Mouse (Mus musculus): ENCODE results near the gene Gadd45g. TPM values are rescaled to one million over a fixed set of nuclear protein-coding genes. Genes with fewer than 3 reads are reported as not detected.
"Not testable (repeated sequence)": the region's sequence is repeated elsewhere in the genome, so short reads cannot be mapped to it uniquely, and the experiment has no call there.

Gadd45g gene
- total RNA-seq, 2 experiments from 2014 or later, result 8.5 to 33.5 TPM

DNA sequence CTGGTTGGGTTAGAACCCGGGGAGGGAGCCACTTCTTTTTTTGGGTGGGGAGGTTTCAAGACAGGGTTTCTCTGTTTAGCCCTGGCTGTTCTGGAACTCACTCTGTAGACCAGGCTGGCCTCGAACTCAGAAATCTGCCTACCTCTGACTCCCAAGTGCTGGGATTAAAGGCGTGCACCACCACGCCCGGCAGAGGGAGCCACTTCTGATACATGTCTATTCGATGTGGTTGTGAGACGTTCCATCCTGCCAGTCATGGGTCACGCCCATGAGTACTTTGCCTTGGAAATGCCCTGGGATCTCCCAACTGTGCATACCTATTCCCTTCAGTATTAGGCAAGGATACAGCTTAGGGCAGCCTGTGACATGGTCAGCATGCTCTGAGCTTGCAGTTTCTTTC is 12.5 kb upstream of the Gadd45g start:
- DNase-seq, result not testable (repeated sequence)

DNA sequence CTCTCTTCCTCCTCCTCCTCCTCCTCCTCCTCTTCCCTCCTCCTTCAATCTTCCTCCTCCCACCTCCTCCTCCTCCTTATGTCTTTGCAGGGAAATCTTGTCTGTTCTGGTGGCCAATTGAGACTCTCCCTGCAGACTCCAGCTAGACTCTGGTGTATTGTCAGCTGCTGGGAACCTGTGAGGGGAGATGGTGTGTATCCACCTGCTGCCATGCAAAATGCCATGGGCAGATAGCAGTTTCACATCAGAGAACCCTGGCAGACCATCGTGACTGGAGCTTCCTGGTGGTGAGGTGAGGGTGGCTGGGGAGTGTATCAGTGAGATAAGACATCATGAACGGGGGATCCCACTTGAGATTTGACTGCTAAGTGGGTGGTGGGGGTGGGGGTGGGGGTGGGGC is 12.0 kb upstream of the Gadd45g start:
- no peak for DNase-seq

DNA sequence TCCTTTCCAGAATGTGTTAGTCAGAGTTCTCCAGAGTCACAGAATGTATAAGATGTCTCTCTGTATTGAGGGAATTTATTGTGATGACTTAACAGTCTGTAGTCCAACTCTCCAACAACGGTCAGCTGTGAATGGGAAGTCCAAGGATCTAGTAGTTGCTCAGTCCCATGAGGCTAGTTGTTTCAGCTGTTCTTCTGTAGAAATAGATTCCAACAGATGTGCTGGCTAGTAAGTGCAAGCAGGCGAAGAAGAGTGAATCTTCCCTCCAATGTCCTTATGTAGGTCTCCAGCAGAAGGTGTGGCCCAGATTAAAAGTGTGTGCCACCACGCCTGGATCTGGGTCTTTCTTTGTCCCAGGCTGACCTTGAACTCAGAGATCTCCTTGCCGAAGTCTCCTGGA is 11.3 kb upstream of the Gadd45g start:
- DNase-seq, result not testable (repeated sequence)

DNA sequence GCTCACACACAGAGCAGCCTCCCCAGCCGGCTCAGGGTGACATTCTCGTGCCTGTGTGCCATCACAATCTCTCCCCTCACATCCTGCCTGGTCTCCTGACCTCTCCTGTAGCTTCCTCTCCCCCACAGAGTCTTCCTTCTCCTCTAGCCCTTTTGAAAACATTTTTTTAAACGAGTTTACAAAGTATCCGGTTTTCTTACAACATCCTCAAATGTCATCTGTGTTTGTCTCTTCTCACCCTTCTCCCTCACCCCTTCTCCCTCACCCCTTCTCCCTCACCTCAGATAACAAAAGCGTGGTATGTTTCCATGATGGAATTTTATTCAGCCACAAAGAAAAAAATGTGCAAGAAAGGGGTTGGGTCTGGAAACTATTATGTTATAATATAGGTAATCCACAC is 9.1 kb upstream of the Gadd45g start:
- DNase-seq, result no peak

DNA sequence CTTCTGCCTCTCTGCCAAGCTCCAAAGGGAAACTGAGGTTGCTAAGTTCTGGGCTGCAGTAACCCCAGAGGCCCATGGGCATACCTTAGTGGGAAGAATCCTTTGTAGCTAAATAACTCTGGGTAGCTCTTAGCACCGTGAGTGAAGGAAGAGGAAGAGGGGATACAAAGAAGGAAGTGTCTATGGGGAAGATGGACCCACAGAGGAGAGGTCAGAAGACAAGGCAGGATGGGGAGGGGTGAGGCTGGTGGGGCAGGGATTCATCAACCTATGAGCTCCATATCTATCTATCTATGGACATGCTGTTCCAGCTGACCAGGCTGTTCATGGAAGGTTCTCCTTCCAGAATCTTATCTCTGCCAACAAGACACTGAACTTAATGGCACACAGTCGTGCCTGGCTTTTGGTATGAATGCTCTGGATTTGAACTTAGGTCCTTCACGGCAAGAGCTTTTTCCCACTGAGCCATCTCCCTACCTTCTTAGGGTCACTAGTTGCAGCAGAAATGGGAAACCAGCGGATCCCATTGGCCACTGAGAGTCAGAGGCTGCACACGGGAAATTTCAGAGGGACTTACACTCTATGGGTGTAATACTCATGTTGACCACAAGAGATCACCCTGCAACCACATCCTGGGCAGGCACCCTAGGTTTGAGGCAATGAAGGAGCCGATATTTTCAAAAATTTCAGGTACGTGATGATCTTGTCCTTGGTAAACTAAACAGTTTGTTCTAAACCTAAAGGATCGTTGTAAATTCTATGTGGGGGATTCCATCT is 7.0 kb upstream of the Gadd45g start:
- no peak for DNase-seq

DNA sequence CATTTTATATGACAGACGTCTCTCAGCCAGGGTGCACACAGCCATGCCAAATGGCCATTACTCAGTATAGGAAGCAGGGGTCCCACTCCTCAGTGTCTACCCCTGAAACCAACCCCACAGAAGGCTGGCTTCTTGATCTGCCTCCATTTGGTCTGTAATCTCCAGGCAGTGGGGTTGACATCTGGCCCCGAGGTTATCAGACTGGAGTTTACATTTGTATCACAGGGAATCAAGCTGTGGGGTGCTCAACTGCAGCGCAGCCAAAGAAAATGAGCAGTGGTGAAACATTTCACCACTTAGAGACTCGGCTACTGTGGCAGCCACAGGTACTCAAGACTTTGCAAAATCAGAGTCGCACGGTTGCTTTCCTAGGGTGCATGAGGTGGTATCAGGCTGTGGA is 5.8 kb upstream of the Gadd45g start:
- no peak for DNase-seq

DNA sequence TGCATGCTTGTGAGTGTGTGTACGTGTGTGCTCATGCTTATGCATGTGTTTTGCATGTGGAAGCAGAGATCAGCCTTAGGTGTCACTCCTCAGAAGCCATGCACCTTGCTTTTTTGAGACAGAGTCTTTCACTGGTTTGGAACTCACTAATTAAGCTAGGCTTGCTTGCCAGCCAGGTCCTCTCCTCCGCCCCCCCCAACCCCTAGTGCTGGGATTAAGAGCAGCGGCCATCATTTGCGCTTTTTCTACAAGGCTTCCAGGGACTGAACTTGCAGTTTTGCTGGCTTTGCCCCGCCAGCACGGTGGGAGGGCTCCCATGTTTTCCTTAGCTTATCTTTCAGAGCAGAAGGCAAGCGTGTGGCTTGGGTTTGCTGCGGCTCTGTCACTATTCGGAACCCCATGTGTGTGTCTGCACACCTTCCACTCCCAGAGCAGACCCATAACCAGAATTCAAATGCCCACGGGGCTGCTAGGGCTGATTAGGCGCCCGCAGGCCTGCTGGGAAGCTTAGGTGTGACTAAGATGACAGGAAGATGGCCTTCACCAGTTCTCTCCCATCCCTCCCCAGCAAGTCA is 4.8 kb upstream of the Gadd45g start:
- no peak for DNase-seq

DNA sequence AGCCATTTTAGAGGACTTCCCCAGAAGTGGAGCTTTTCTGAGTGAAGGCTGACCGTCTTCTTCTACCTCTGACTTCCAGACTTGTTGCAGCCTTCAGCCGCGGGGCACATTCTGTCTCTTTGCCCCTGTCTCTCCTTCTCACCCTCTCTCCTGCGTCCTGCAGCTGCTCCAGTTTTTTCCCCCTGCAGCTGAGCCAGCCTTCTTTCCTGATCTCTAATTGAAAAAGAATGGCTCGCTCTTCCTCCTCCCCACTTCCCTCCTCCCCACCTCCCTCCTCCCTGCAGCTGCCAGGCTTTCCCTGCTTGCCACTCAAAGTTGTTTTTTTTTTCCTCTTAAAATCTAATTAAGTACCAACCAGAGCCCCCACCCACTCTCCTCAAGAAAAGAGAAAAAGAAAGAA is 4.3 kb upstream of the Gadd45g start:
- DNase-seq, result no peak

DNA sequence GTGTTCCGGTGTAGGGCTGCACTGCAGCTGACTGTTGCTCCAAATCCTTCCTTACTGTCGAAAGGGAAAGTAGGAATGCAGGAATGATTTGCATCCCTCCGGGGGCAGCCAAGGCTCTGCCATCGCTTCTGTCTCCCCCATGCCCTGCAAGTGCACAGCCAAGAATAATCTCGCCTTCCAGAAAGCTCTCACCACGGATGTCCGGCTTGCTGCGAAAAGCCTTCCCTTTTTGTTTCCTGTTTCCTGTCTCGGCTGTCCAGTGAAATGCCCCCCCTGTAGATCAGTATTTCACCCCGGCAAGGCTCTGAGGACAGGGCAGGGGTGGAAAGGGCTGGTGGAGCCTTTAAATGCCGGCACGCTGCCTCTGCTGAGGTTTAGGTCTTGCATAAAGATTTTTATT is 3.7 kb upstream of the Gadd45g start:
- no peak for DNase-seq

DNA sequence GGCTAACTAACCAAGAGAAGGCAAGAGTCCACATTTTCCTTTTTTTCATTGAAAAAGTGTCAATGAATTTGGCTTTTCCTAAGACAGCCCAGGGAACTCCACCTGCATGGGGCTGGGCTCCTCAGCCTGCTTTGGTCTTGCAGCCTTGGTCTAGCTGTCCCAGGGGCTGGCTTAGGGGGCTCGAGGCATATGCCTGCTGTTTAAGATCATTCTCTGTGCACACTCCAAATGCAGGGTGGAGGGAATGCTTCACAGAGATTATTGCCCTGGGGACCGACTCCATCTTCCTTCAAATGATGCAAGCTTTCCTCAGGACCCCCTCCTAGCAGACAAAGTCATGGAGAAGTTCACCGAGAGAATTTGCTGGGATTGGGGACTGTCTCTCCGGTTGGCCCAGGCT is 3.2 kb upstream of the Gadd45g start:
- DNase-seq, result no peak

DNA sequence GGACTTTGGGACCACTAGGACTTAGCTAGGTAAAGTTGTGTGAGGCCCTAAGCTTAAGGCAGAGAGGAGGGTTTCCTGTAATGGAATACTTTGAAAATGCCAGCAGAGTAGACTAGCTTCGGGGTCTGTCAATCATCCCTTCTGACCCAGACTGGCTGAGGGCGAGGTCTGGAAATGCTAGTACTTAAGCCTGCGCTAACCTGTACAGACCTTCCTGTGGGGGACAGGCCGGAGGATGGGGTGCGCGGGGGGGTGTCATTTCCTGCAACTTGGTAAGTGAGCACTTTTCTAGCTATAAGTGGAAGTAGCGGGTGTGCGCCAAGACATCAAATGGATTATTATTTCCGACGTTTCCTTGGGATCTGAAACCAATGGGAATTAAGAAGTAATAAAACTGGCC is 2.4 kb upstream of the Gadd45g start:
- no peak for DNase-seq

DNA sequence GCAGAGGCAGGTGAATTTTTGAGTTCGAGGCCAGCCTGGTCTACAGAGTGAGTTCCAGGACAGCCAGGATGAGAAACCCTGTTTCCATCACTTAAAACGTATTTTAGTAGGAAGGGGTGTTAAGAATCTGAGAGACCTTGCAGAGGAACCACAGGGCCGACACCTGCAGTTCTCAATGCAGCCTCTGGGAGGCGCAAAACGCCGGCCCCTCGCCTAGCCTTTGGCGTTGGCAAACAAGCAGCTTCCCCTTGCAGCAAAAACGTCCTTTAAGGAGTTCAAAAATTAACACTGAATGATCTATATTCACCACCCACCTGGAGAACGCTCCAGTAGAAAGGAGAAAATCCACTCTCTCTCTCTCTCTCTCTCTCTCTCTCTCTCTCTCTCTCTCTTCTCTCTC is 1.8 kb upstream of the Gadd45g start:
- peak; percentile 86 for DNase-seq

DNA sequence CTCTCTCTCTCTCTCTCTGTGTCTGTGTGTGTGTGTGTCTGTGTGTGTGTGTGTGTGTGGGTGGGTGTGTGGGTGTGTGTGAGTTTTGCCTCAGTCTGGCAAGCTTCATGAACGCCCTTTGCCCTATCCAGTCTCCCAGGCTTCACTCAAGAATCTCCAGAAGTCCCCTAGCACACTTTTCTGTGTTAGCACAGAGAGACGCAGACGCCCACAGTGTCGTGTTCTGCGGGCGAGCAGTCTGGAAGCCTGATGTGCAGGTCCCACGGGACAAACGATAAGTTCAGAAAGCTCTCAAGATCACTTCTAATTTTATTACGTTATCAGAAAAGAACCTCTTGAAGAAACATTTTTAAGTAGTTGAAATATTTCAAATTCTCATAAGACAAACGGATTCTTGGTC is 1.4 kb upstream of the Gadd45g start:
- no peak for DNase-seq

DNA sequence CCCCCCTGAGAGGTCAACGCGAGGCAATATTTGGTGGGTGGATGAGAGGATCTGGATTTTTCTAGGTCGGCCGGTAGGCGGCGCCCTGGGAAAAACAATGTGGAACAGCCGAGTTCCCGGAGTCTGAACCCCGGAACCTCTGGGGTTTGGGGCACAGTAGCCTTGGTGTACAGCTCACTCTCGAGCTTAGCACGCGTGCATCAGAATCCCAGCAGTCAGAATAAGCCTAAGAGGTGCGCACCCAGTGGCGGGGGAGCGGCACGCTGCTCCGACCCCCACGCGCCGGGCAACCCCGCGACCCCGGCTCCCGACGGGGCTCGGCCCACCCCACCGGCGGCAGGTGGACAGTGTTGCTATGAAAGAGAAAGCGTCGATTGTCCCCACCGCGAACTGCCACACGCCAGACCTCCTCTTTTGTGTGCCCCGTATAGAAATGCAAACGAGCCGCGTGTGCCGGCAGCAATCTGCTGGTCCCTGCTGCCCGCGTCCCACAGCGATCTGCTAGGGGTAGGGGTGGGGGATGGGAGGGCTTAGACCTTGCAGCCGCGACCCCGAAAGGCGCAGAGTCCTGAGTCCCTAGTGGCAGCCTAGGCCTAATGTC is 787 bp upstream of the Gadd45g start:
- DNase-seq, result peak; percentile 90

DNA sequence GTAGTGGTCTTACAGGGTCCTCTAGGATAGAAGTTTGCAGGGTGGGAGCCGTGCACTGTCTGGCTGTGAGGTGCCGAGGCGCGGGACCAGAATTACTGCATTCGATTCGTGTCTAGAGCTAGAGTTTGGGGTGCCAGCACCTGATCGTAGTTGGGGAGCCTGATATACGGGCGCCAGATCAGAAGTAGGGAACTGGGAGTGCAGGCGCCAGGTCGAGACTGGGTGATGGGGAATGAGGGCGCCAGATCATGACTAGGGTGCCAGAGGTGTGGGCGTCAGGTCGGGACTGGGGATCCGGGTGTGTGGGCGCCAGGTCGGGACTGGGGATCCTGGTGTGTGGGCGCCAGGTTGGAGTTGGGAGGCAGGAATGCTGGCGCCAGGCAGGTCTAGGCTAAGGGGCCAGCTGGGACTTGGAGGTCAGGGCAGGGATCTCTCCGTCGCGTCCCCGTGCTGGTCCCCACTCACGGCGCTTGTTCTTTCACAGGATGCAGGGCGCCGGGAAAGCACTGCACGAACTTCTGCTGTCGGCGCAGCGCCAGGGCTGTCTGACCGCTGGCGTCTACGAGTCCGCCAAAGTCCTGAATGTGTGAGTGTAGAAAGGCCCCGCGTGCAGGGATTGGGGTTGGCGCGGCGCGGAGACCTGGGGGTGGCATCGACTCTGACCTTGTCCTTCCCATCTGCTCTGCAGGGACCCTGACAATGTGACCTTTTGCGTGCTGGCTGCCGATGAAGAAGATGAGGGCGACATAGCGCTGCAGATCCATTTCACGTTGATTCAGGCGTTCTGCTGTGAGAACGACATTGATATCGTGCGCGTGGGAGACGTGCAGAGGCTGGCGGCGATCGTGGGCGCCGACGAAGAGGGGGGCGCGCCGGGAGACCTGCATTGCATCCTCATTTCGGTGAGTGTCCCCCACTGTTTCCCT is 653 bp downstream of the Gadd45g start:
- peak; percentile 86 for DNase-seq

DNA sequence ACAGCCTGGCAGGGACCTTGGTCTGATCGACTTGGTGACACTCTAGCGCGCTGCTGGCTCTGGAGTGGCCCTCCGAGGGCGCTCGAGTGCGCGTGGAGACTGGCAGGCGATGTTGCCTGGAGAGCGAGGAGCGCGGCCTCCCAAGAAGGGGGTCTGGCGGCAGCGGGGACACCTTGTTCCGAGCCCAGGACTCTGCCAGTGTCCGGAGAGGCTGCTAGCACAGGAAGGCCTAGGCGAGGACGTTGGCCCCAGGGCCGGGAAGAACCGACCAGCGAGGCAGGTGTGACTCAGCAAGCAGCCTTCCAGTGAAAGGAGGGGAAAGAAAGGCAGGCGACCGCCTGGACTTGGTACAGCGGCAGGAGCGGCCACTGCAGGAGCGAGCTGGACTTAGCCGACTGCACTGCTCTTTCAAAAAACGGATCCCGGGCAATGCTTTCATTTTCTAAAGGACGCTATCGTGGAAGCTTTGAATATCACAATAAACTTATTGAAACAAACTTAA is 1.6 kb downstream of the Gadd45g start:
- DNase-seq, result peak; percentile 80

DNA sequence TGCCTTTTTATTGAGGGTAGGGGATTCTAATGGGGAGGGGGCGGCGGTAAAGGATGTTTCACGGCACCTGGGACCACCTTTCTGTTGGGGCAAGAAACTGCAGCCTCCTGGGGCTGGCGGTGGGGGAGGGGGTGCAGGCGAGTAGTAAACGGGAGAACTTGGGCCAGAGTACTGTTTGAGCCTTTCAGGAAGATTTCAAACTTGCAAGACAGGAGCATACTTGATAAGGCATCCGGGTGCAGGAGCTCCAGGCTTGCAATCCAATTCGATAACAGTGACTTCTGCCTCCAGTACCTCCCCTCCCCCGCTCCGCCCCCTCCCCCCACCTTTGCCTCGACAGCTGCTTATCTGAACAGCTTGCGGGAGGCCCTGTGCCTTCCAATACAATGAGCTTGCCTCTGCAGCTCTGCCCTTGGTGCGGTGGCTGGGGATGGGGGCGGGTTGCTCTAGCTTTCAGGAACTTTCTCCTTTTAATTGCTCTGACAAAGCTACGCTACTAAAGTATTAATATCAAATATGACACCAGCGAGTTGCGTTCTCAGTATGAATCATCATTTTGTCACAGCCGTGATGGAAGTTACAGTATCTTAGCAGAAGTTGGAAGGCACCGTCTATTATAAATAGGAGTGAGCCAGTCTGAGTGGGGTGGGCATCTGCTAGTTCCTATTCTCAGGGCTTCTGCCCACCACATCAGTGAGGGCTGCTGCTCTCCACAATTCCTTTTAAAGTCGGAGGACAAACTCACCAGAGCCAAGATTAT is 2.2 kb downstream of the Gadd45g start:
- no peak for DNase-seq

DNA sequence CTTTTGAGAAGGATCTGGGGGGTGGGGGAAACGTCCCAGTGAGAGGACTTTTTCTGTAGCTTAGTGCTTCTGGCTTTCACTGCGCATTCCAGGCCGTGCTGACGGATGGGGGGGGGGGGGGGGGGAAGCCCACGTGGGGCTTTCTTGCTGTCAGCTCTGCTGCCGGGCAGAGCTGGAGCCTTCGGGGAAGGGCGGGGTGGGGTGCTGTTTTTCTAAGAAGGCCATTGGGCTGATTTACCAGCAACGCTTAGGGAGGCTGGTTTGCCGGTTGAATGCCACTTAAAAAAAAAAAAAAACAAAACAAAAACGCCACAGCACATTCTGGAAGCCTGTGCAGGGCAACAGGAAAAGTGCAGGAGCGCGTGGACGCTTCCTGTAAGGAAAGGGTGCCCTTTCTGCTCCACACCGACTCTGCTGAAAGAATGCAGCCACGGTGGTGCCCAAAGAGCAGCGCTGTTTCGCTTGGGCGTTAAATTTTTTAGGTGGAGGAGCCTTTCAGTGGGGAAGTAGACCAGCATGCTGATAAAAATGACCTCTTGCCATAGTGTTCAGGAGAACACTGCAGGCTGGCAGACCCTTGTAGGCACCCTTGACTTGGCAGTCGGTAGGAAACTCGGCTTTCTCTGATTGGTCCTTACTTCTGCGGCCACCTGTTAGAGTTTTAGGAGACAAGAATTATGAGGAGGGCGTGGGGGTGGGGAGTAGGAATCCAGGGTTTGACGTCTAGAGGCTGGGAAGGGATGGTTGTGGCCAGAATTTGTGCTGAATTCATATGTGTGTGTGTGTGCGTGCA is 3.0 kb downstream of the Gadd45g start:
- no peak for DNase-seq

DNA sequence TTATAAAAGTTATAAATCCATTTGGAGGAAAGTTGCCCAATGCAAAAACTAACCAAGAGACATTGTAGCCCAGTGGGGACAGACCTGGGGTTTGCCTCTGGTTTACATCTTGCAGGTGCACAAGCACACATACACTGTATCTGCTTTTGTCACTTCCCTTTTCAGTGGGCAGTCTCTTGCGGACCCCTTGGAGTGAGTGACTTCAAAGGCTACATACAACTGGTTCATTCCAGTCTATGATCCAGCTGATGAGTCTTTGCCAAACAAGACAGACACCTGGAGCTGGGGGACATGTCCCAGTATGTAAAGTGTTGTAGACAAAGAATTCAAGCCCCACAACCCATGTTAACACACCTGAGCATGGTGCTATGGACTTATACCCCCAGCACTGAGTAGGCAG is 4.1 kb downstream of the Gadd45g start:
- no peak for DNase-seq

DNA sequence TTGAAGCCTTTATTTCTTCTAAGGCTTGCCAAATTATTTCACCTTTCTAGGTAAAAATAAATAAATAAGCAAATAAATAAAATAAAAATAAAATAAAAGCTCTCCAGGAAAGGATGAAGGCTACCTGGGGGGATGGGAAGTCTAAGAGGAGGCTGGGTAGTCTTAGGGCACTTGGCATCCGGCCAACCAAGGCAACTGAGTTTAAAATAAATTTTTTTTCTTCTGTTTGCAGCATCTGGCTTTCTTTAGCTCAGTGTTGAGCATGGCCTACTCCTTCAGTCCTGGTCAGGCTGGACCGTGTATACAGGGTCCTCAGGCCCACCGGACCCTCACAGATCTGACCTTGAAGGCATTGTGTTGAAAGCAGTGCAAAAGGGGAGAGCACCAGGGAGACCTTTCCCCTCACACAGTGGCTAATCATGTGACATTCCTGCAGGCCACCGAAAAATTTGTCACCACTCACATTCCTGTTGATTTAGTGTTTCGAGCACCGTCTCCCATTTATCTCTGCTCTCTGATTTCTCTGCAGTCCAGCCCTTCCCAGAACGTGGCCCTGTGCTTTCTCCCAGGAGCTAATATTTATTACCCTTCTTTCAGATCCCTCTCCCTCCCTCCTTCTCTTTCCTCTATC is 6.2 kb downstream of the Gadd45g start:
- no peak for DNase-seq

Data from gastrocnemius, postnatal 10 days (tissue).